Mouse (Mus musculus) liver, postnatal 0 days (tissue): ENCODE data around the gene Sdc3.

Source experiments
- CTCF ChIP-seq: sonication (generic); IDR thresholded peaks from 2 replicates; pipeline ENCODE4 v1.5.1; 2016; ENCODE audit warnings: antibody characterized with exemption, low read depth
- EP300 ChIP-seq: IDR thresholded peaks from 2 replicates; pipeline ENCODE4 v1.6.1; 2016; ENCODE audit warnings: antibody characterized with exemption, low read depth, mild to moderate bottlenecking

DNA sequence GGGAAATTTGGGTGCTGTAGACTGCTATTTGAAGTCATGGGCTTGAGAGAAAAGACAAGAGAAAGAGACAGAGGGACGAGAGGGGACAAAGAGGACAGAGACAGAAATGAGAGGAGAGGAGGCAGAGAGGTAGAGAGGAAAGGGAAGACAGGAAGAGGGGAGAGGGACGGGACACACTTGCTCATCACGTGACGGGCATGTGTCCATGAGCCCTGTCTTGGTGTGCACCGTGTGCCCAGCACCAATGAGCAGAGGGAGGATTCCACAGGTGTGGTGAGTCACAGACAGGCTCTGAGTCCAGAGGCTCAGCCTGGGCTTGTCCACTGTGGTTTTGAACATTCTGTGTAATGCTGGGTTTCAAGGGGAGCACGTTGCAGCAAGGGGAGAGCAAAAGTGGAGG is 75.6 kb downstream of the Sdc3 start:
- TF ChIP-seq CTCF, result no peak
- TF ChIP-seq EP300, result no peak
